Mouse (Mus musculus) midbrain, embryonic 12.5 days (tissue): ENCODE data around the gene Cldn11. TPM values are rescaled to one million over a fixed set of nuclear protein-coding genes. Genes with fewer than 3 reads are reported as not detected.

ENCODE experiments used
- ATAC-seq: fragments of 200-750 bp; cut with Nextera tagmentation; 2 replicates; pipeline ENCODE4 v1.8.0; 2017; ENCODE audit warnings: low read depth, moderate TSS enrichment, moderate library complexity; ENCODE audit not compliant: low FRiP score
- H3K27ac ChIP-seq: fragments of 300-500 bp; sonication (generic); replicated peaks from 2 replicates; pipeline ENCODE4 v1.5.1; 2016; ENCODE audit warnings: mild to moderate bottlenecking
- H3K27me3 ChIP-seq: fragments of 300-500 bp; sonication (generic); 2 replicates; pipeline ENCODE4 v1.6.1; 2016; ENCODE audit warnings: mild to moderate bottlenecking
- H3K36me3 ChIP-seq: fragments of 300-500 bp; sonication (generic); 2 replicates; pipeline ENCODE4 v1.6.1; 2016
- H3K4me1 ChIP-seq: fragments of 300-500 bp; sonication (generic); 2 replicates; pipeline ENCODE4 v1.6.1; 2016
- H3K4me2 ChIP-seq: fragments of 300-500 bp; sonication (generic); replicated peaks from 2 replicates; pipeline ENCODE4 v1.6.1; 2016; ENCODE audit warnings: mild to moderate bottlenecking, moderate library complexity
- H3K4me3 ChIP-seq: fragments of 300-500 bp; sonication (generic); 2 replicates; pipeline ENCODE4 v1.5.1; 2016; ENCODE audit warnings: mild to moderate bottlenecking
- H3K9ac ChIP-seq: fragments of 300-500 bp; sonication (generic); replicated peaks from 2 replicates; pipeline ENCODE4 v1.6.1; 2016; ENCODE audit warnings: mild to moderate bottlenecking, moderate library complexity
- H3K9me3 ChIP-seq: fragments of 300-500 bp; sonication (generic); 2 replicates; pipeline ENCODE4 v1.6.1; 2016; ENCODE audit warnings: mild to moderate bottlenecking
- WGBS: fragments of 180-500 bp; shearing (Covaris S2); methylation state at CpG from one replicate; pipeline ENCODE4 v1.1.7; 2016; 5-methylcytosine and 5-hydroxymethylcytosine counted together
- polyA plus RNA-seq: library from polyadenylated mRNA; unstranded; fragments of >200 nt; fragmentation: Nextera tagmentation; extraction: Ambion mirVana; gene quantifications from 2 replicates; pipeline ENCODE4 v1.2.1, GENCODE M21; 2016

Cldn11 gene
- polyA plus RNA-seq: 26.3 and 27.5 TPM in 2 replicates

- 2% methylated on average over 33 of the region's 33 CpGs for WGBS
- Histone ChIP-seq H3K9ac (peak within 1 kb of the TSS; percentile 53), H3K27me3 (peaks cover 46% of the 10 kb centered on the region)
Measured at GRCm38 (mm10) chr3:31149706-31150105, at the start of gene Cldn11. Gene Cldn11, plus strand, starts transcription at chr3:31149920.

GRCm38 (mm10) chr3:31100026-31100425, 49.7 kb upstream of the Cldn11 start:
- Histone ChIP-seq H3K4me1 (peaks cover 40% of the 10 kb centered on the region), H3K27ac (no peak overlapping the region), H3K27me3 (no peaks in the 10 kb centered on the region), H3K9me3 (no peaks in the 10 kb centered on the region), H3K36me3 (0 out of 2 replicates have a peak, but pooled peaks cover 10% of the 10 kb centered on the region), H3K9ac (no peak overlapping the region), H3K4me3 (peak overlapping the region; percentile 26; the same call in 1 of the 2 replicates), H3K4me2 (peak overlapping the region; percentile 49)
- WGBS: 87% methylated on average over 5 of the region's 5 CpGs
- no peak for ATAC-seq

More at GRCm38 (mm10) chr3:31149706-31150105, at the start of gene Cldn11:
- Histone ChIP-seq H3K4me3 (peak within 1 kb of the TSS; percentile 43), H3K4me1 (peaks cover 11% of the 10 kb centered on the region), H3K4me2 (peak within 1 kb of the TSS; percentile 81), H3K36me3 (no peaks in the 10 kb centered on the region), H3K27ac (no peak within 1 kb of the TSS), H3K9me3 (no peaks in the 10 kb centered on the region)
- peak; percentile 92 for ATAC-seq

- Histone ChIP-seq H3K4me1 (peaks cover 40% of the 10 kb centered on the region), H3K36me3 (0 out of 2 replicates have a peak, but pooled peaks cover 10% of the 10 kb centered on the region), H3K4me2 (no peak overlapping the region; the same call in 1 of the 2 replicates), H3K27me3 (no peaks in the 10 kb centered on the region), H3K4me3 (no peak overlapping the region), H3K9ac (no peak overlapping the region), H3K27ac (no peak overlapping the region), H3K9me3 (no peaks in the 10 kb centered on the region)
- ATAC-seq: no peak
- WGBS: 95% methylated on average over 3 of the region's 3 CpGs
Measured at GRCm38 (mm10) chr3:31100802-31101201, 48.9 kb upstream of the Cldn11 start.

- 80% methylated on average over 6 of the region's 6 CpGs for WGBS
- no peak for ATAC-seq
- H3K27me3 ChIP-seq: no peaks in the 10 kb centered on the region
- H3K4me1 ChIP-seq: peaks cover 18% of the 10 kb centered on the region
- H3K4me3 ChIP-seq: no peak overlapping the region
- H3K9me3 ChIP-seq: no peaks in the 10 kb centered on the region
- H3K36me3 ChIP-seq: no peaks in the 10 kb centered on the region
- H3K27ac ChIP-seq: no peak overlapping the region
- H3K4me2 ChIP-seq: no peak overlapping the region
- no peak overlapping the region for H3K9ac ChIP-seq
Measured at GRCm38 (mm10) chr3:31104936-31105335, 44.8 kb upstream of the Cldn11 start.

GRCm38 (mm10) chr3:31106597-31106996, 43.1 kb upstream of the Cldn11 start:
- no peaks in the 10 kb centered on the region for H3K36me3 ChIP-seq
- 93% methylated on average over 6 of the region's 6 CpGs for WGBS
- no peak overlapping the region for H3K27ac ChIP-seq
- no peak overlapping the region for H3K4me3 ChIP-seq
- no peak overlapping the region for H3K4me2 ChIP-seq
- no peak overlapping the region for H3K9ac ChIP-seq
- no peaks in the 10 kb centered on the region for H3K9me3 ChIP-seq
- ATAC-seq: no peak
- H3K27me3 ChIP-seq: no peaks in the 10 kb centered on the region
- peaks cover 14% of the 10 kb centered on the region for H3K4me1 ChIP-seq

GRCm38 (mm10) chr3:31107674-31108073, 42.0 kb upstream of the Cldn11 start:
- no peak for ATAC-seq
- H3K4me3 ChIP-seq: no peak overlapping the region
- WGBS: 85% methylated on average over 4 of the region's 4 CpGs
- H3K27me3 ChIP-seq: no peaks in the 10 kb centered on the region
- no peaks in the 10 kb centered on the region for H3K36me3 ChIP-seq
- H3K9ac ChIP-seq: no peak overlapping the region
- no peak overlapping the region for H3K27ac ChIP-seq
- H3K4me2 ChIP-seq: no peak overlapping the region
- peaks cover 13% of the 10 kb centered on the region; the same call in 1 of the 2 replicates for H3K4me1 ChIP-seq
- H3K9me3 ChIP-seq: no peaks in the 10 kb centered on the region

GRCm38 (mm10) chr3:31109108-31109507, 40.6 kb upstream of the Cldn11 start:
- no peak for ATAC-seq
- 83% methylated on average over 3 of the region's 3 CpGs for WGBS
- Histone ChIP-seq H3K4me3 (no peak overlapping the region), H3K27me3 (no peaks in the 10 kb centered on the region), H3K36me3 (peaks cover 10% of the 10 kb centered on the region), H3K4me1 (peaks cover 13% of the 10 kb centered on the region; the same call in 1 of the 2 replicates), H3K9ac (no peak overlapping the region), H3K4me2 (no peak overlapping the region), H3K27ac (no peak overlapping the region), H3K9me3 (no peaks in the 10 kb centered on the region)

- no peaks in the 10 kb centered on the region for H3K4me1 ChIP-seq
- H3K4me2 ChIP-seq: no peak overlapping the region
- no peak overlapping the region for H3K27ac ChIP-seq
- no peak overlapping the region for H3K4me3 ChIP-seq
- peaks cover 48% of the 10 kb centered on the region for H3K36me3 ChIP-seq
- no peak for ATAC-seq
- WGBS: 80% methylated on average over 4 of the region's 4 CpGs
- no peaks in the 10 kb centered on the region for H3K9me3 ChIP-seq
- H3K27me3 ChIP-seq: no peaks in the 10 kb centered on the region
- H3K9ac ChIP-seq: no peak overlapping the region
Measured at GRCm38 (mm10) chr3:31123098-31123497, 26.6 kb upstream of the Cldn11 start.

DNA sequence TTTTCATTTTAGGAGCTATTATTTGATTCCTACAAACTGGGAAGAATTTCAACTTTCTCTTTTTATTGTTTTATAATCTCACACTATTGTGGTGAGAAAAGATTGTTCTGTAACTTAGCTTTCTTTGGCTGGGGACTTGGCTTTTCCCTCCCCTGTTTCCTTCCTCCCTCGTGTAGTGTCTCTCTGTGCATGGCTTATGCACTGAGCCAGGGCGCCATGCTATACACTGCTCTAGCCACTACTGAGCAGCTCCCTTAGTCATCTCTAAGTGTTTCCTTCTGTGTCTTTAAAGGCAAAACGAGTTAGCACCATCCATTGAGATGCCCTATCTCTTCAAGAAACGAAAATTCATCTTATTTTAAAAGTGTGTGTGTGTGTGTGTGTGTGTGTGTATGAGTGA, 23.4 kb upstream of the Cldn11 start:
- no peak for ATAC-seq

DNA sequence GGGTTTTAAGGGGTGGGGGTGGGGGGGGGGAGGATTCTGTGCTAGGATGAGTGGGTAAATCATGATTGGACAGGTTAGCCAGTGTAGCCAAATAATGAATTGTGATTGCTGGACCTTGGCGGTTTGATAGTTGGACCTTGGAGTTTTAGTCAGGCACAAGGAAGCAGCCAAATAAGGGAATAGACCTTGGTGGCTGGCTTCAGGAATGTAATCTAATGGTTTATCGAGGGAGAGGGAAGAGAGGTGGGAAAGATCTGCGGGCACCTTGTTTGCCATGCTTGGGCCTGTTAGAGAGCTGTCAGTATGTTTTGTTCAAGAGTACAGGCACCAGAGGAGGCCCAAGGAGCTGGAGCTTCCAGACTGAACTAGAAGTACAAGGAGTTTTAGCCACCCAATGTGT, 22.9 kb upstream of the Cldn11 start:
- Histone ChIP-seq H3K27ac (no peak overlapping the region), H3K9me3 (no peaks in the 10 kb centered on the region), H3K36me3 (peaks cover 19% of the 10 kb centered on the region), H3K27me3 (no peaks in the 10 kb centered on the region), H3K4me3 (no peak overlapping the region), H3K4me1 (no peaks in the 10 kb centered on the region), H3K4me2 (no peak overlapping the region), H3K9ac (no peak overlapping the region)
- 90% methylated on average over 3 of the region's 3 CpGs for WGBS
- ATAC-seq: no peak

More for the DNA sequence above, 23.4 kb upstream of the Cldn11 start:
- Histone ChIP-seq H3K4me1 (no peaks in the 10 kb centered on the region), H3K4me2 (no peak overlapping the region), H3K4me3 (no peak overlapping the region), H3K27me3 (no peaks in the 10 kb centered on the region), H3K27ac (no peak overlapping the region), H3K36me3 (peaks cover 20% of the 10 kb centered on the region), H3K9me3 (no peaks in the 10 kb centered on the region), H3K9ac (no peak overlapping the region)
- 78% methylated on average over 4 of the region's 4 CpGs for WGBS

GRCm38 (mm10) chr3:31129766-31130165, 20.0 kb upstream of the Cldn11 start:
- no peak for ATAC-seq
- WGBS: 55% methylated on average over 4 of the region's 4 CpGs
- Histone ChIP-seq H3K36me3 (no peaks in the 10 kb centered on the region), H3K27me3 (no peaks in the 10 kb centered on the region), H3K4me1 (no peaks in the 10 kb centered on the region), H3K4me3 (no peak overlapping the region), H3K9ac (no peak overlapping the region), H3K27ac (no peak overlapping the region), H3K9me3 (no peaks in the 10 kb centered on the region), H3K4me2 (no peak overlapping the region)

DNA sequence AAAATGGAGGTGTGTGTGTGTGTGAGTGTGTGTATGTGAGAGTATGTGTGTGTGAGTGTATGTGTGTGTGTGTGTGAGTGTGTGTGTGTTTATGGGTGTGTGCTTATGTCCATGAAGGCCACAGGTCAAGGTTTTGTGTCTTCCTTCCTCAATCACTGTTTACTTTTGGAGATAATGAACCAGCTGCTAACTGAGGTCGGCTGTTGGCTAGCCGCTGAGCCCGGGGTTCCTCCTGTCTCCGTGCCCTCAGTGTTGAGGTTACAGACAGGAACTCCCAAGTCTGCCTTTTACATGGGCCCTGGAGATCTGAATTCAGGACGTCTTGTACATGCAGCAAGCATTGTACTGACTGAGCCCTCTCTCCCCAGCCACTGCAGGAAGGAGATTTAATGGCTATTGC, 16.1 kb upstream of the Cldn11 start:
- Histone ChIP-seq H3K27ac (no peak overlapping the region), H3K9me3 (no peaks in the 10 kb centered on the region), H3K27me3 (no peaks in the 10 kb centered on the region), H3K9ac (no peak overlapping the region), H3K4me2 (no peak overlapping the region), H3K4me3 (no peak overlapping the region), H3K4me1 (no peaks in the 10 kb centered on the region), H3K36me3 (no peaks in the 10 kb centered on the region)
- 74% methylated on average over 5 of the region's 5 CpGs for WGBS
- ATAC-seq: no peak

- H3K4me1 ChIP-seq: no peaks in the 10 kb centered on the region
- no peak overlapping the region for H3K4me2 ChIP-seq
- H3K4me3 ChIP-seq: no peak overlapping the region
- H3K36me3 ChIP-seq: no peaks in the 10 kb centered on the region
- H3K9ac ChIP-seq: no peak overlapping the region
- no peaks in the 10 kb centered on the region for H3K9me3 ChIP-seq
- H3K27ac ChIP-seq: no peak overlapping the region
- 81% methylated on average over 8 of the region's 8 CpGs for WGBS
- no peak for ATAC-seq
- no peaks in the 10 kb centered on the region for H3K27me3 ChIP-seq
Measured at GRCm38 (mm10) chr3:31134246-31134645, 15.5 kb upstream of the Cldn11 start.
